Mouse (Mus musculus): Measurements from ENCODE around the gene Papolb.

DNA sequence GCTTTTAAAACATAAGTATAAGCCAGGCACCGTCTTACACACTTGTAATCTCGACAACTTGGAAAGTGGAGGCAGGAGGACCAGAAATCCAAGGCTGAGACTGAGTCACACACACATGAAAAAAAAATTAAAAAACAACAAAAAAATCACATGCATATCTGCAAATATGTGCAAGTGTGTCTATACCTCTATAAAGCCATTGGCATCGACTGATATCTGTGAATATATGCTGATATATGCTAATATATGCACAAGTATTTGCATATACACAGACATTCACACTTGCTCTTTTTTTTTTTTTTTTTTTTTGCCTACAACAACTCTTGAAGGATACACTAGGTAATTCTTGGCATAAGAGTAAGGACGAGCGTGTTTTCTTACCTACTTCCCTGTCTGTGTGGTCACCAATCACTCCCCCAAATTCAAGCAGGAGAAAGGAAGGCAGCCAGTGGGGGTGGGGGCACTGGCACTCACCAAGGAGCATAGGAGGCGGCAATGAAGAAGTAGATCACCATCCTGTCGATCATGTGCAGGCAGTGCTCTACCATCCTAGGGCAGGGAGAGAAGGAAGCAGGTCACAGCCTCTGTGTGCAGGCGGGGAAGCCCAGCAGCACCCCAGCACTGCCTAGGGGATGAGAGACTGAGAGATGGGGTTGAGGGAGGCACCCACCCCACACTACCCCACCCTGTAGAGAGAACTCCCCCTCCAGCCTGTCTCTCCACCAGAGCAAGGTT is 44.6 kb upstream of the Papolb start:
- TF ChIP-seq POLR2A (IDR thresholded peaks at IDR 0.05; ENCODE audit: control insufficient read depth, low read depth, low read length) = no peak
- TF ChIP-seq CTCF (IDR thresholded peaks at IDR 0.05; ENCODE audit: control insufficient read depth, insufficient read depth, insufficient replicate concordance, low read depth, low read length) = no peak
